Mouse (Mus musculus) liver (tissue): ENCODE results near the gene Fsip1.

ENCODE experiments used
- DNase-seq: peaks from one replicate; pipeline ENCODE4 v3.0.0-alpha.2; 2020; ENCODE audit warnings: mixed read lengths

Gene Fsip1

GRCm38 (mm10) chr2:118248966-118249365 lies 7.8 kb downstream of the Fsip1 start:
- no peak for DNase-seq

GRCm38 (mm10) chr2:118248016-118248415 lies 8.8 kb downstream of the Fsip1 start:
- no peak for DNase-seq

GRCm38 (mm10) chr2:118245914-118246313 lies 10.9 kb downstream of the Fsip1 start:
- peak; percentile 70 for DNase-seq

DNA sequence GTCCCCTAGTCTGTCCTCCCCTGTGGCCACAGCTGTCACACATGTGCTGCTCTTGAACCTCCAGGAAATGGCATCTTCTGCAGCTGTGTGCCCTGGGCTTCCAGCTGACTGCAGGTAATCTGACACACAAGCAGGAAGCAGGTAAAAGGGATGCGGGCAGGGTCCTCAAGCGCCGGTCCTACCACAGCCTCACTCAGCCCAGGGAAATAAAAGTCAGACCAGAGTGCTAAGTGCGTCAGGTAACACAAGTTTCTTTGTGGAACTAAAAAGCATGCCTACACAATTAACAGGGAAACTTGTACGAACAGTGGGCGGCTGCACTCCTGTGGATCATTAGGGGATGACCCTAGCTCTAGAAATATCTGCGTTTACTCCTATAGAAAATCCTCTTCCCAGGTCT lies 20.6 kb downstream of the Fsip1 start:
- no peak for DNase-seq

- no peak for DNase-seq
Measured at GRCm38 (mm10) chr2:118235614-118236013, 21.2 kb downstream of the Fsip1 start.

DNA sequence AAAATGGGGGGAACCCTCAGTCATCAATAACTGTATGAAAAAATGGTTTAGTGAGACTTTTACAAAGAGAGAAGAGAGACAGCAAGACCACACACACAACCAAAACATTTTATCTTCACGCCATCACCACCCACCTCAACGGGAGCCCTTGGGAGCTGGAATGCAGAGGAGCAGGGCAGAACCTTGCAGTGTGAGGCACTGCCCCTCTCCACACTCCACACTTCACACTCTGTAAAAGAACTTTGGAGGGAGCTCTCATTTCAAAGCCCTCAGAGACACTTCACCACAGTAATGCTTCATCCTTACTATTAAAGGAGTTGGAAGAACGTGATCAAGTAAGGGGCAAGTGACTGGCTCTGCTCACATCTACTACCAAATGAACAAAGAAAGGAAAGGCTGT lies 26.2 kb downstream of the Fsip1 start:
- DNase-seq, result no peak

GRCm38 (mm10) chr2:118228486-118229079 lies 28.2 kb downstream of the Fsip1 start:
- no peak for DNase-seq

DNA sequence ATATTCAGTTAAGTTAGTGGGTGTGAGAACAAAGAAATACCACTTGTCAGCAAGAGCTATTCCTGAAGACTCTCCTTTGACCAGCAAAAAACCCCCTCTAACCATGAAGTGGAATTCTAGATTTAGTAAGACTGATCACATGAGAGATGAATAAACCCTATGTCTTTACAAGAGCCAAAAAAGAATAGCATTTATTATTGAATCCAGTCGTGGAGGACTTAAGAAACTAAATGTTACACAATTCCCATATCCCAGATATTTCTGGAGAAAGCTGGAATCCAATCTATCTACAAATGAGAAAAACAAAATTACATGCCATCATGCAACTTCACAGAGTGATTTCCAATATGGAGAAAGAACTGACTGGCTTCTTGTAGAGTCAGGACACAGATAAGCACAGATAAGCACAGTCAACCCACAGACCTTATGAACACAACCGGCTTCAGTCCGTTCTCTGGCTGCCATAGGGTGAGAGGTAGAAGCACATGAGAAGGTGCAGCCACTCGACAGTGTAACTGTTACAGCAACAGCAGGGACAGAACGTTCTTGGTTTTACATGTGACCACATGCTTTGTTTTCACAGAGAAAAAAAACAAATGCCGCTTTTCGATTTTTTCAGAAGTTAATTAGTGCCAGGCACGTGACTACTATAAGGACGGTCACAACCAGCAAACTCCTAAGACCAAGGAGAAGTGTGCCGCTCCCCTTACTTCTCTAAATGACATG lies 31.3 kb downstream of the Fsip1 start:
- DNase-seq, result no peak

DNA sequence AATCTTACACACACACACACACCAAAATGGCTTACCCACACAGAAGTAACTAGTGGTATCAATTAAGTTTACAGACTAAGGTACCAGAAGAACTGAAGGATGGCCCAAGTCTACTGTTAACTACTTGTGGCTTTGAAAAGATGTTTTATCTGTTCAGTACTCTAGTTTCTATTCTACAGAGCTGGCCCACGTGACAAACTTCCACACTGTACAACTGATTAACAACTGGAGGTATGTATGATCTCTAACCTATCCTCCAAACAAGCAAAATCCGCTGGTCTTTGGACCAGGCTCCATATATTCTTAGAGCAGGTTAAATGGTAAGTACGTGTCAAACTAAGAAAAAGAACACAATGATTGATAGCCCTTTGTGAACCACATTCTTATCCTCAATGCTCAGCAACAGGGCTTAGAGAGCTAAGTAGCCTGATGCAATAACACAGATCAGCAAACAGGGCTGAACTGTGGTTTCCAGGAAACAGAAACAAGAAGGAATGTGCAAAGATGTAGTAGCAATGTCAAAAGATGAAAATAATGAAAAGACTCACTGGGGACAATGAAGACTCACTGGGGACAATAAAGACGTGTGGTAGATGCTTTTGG lies 38.7 kb downstream of the Fsip1 start:
- no peak for DNase-seq

GRCm38 (mm10) chr2:118209712-118210111 lies 47.1 kb downstream of the Fsip1 start:
- no peak for DNase-seq

GRCm38 (mm10) chr2:118208651-118209050 lies 48.1 kb downstream of the Fsip1 start:
- DNase-seq, result no peak

DNA sequence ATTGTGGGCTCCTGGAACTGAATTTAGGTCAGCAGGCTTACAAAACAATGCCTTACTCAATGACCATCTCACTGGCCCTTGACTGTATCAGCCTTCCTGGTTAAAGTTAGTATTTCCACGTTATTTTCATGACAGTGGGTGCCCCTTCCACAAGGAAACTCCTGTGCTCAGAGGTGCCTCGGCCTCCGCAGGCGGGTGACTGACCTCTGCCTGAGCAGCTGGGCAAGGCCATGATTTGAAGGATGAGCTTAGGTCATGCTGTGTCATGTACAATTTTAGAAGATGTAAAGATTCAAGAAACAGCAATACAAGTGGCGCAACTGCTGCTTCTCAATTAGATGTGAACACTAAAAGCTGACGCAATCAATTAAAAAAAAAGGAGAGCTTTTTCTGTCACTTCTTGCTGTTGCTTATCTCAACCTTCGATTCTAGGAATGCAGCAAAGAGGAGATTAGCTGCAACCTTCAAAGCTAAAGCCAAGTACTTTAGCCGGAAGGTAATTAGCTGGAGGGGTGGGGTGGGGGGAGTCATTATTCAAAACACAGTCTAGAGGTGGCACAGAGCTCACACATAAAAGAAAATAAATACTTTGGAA lies 50.7 kb downstream of the Fsip1 start:
- no peak for DNase-seq

GRCm38 (mm10) chr2:118204646-118205045 lies 52.1 kb downstream of the Fsip1 start:
- no peak for DNase-seq

- no peak for DNase-seq
Measured at GRCm38 (mm10) chr2:118203739-118204461, 52.9 kb downstream of the Fsip1 start.

DNA sequence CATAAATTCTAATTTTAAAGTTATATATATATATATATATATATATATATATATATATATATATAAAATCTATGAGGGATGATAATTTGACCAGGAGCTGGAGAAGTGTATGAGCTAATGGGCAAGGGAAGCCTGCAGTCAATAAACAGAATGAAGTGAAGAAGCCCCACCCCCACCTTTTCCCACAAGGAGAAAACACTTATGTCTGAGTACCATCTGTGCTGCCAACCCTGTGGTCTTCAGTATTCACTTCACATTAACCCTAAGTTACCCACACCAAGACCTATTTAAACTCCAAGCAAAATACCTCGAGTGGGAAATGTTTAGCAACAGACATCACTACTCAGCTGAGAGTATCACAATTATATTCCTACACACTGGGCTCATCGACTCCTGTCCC lies 53.8 kb downstream of the Fsip1 start:
- DNase-seq, result no peak

GRCm38 (mm10) chr2:118201983-118202382 lies 54.8 kb downstream of the Fsip1 start:
- no peak for DNase-seq

- peak; percentile 63 for DNase-seq
Measured at GRCm38 (mm10) chr2:118199867-118200266, 56.9 kb downstream of the Fsip1 start.

DNA sequence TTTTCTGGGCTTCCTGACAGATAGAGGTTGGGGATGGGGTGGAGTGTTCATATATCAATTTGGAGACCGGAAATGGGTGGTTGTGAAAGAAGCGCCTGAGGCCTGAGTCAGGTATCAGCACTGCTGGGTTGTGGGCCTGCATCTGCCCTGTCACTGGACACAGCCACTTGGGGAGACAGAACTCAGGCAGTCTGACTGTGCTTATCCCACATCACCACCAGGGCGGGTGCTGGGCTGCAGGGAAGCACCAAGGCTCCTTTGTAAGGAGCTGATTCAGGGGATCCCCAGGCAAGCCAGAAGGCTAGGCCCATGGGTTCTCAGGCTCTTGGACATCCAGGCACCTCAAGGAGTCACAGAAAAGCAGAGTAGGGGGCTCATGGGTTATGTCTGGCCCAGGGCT lies 59.8 kb downstream of the Fsip1 start:
- DNase-seq, result no peak

GRCm38 (mm10) chr2:118182136-118182535 lies 74.6 kb downstream of the Fsip1 start:
- DNase-seq, result no peak

DNA sequence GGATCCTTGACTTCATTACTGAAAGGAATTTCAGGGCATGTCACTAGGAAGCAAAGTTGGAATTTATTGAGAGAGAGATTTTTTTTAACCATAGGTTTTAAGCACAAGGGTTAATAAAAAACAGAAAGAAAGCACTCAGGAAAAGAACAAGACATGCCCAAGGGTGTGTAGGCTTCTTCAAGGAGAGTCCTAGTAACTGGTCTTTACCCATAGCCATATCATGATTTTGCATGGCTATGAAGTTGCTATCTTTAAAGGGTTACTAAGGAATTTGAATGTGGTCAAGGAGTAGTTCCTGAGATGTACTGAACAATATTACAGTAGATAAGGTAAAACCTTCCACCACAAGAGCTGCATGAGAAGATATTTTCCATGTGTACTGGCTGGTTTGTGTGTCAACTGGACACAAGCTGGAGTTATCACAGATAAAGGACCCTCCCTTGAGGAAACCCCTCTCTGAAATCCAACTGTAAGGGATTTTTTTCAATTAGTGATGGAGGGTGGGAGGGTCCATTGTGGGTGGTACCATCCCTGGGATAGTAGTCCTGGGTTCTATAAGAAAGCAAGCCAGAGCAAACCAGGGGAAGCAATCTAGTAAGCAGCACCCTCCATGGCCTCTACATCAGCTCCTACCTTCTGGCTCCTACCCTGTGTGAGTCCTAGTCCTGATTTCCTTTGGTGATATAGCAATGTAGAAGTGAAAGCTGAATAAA lies 76.7 kb downstream of the Fsip1 start:
- DNase-seq, result no peak

DNA sequence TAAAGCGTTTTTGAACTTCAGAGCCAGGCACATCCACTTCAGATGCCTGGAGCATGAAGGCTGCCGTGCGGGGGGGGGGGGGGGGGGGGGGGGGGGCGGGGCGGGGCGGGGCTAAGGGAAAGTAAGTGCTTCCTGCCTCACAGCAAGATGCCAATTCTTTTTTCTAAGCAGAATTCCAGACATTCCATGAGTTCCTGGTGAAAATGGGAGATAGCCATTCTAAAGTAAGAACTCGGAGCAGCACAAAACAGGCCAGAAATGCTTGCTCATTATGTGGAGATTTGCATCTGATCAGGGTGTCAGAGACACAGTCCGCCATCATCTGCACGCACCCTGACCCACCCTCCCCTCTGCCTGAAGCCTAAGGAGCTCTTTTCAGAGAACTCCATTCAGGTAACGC lies 77.3 kb downstream of the Fsip1 start:
- no peak for DNase-seq

GRCm38 (mm10) chr2:118174558-118175383 lies 82.0 kb downstream of the Fsip1 start:
- no peak for DNase-seq
